Mouse (Mus musculus) intestine, postnatal 0 days (tissue): Measurements from ENCODE around the gene Dmtf1. TPM values are rescaled to one million over a fixed set of nuclear protein-coding genes. Genes with fewer than 3 reads are reported as not detected.

Experiments used
- ATAC-seq: fragments of 200-750 bp; cut with Nextera tagmentation; 2 replicates; pipeline ENCODE4 v1.8.0; 2017; ENCODE audit warnings: mild to moderate bottlenecking, moderate TSS enrichment, moderate library complexity
- H3K27ac ChIP-seq: fragments of 300-500 bp; sonication (generic); 2 replicates; pipeline ENCODE4 v1.5.1; 2014; ENCODE audit warnings: mild to moderate bottlenecking, low read depth, low read length, moderate library complexity
- H3K27me3 ChIP-seq: fragments of 300-500 bp; sonication (generic); replicated peaks from 2 replicates; pipeline ENCODE4 v1.6.1; 2014; ENCODE audit warnings: low read length, mixed read lengths; ENCODE audit not compliant: control insufficient read depth, insufficient read depth
- H3K36me3 ChIP-seq: fragments of 300-500 bp; sonication (generic); 2 replicates; pipeline ENCODE4 v1.6.1; 2014; ENCODE audit warnings: mild to moderate bottlenecking, moderate library complexity; ENCODE audit not compliant: control insufficient read depth, insufficient read depth
- H3K4me1 ChIP-seq: fragments of 300-500 bp; sonication (generic); replicated peaks from 2 replicates; pipeline ENCODE4 v1.6.1; 2014; ENCODE audit warnings: antibody characterized with exemption, low read length, mixed read lengths; ENCODE audit not compliant: control insufficient read depth, insufficient read depth
- H3K4me2 ChIP-seq: fragments of 300-500 bp; sonication (generic); replicated peaks from 2 replicates; pipeline ENCODE4 v1.6.1; 2014; ENCODE audit warnings: low read depth, mild to moderate bottlenecking, moderate library complexity
- H3K4me3 ChIP-seq: fragments of 300-500 bp; sonication (generic); 2 replicates; pipeline ENCODE4 v1.5.1; 2014; ENCODE audit warnings: low read depth, low read length
- H3K9ac ChIP-seq: fragments of 300-500 bp; sonication (generic); 2 replicates; pipeline ENCODE4 v1.6.1; 2014; ENCODE audit warnings: mild to moderate bottlenecking, low read depth, low read length
- H3K9me3 ChIP-seq: fragments of 300-500 bp; sonication (generic); 2 replicates; pipeline ENCODE4 v1.6.1; 2016; ENCODE audit warnings: mixed run types; ENCODE audit not compliant: control insufficient read depth
- CTCF ChIP-seq: sonication (generic); IDR thresholded peaks from 2 replicates; pipeline ENCODE4 v1.5.1; 2016; ENCODE audit warnings: low read depth, mild to moderate bottlenecking, control low read depth, antibody characterized with exemption, moderate library complexity
- WGBS: fragments of 180-500 bp; shearing (Covaris S2); extraction: QIAGEN DNeasy Blood & Tissue Kit; methylation state at CpG from one replicate; pipeline ENCODE4 v1.1.7; 2014; 5-methylcytosine and 5-hydroxymethylcytosine counted together
- polyA plus RNA-seq: library from polyadenylated mRNA; unstranded; fragments of >200 nt; fragmentation: Nextera tagmentation; extraction: Ambion mirVana; gene quantifications from 2 replicates; pipeline ENCODE4 v1.2.1, GENCODE M21; 2015

Dmtf1 gene
- polyA plus RNA-seq, 1 experiment from 2014 or later, result 13.1 TPM

DNA sequence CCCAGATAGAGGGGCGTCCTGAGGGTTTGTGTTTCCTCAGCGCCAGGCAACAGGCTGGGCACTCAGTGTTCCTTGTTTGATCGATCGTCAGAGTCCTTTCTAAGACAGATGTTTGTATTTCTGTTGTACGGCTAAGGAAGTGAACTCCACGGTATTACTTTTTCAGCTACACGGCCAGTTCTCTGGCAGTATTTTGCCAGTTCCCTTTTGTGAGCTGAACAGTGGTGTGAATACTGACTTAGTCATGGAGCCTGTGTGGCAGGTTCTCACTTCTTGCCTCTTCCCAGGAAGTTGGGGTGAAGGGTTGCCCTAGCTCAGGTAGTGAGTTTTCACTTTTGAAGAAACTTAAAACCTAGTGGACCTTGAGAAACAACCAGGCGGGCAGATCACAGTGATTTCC is 57.6 kb downstream of the Dmtf1 start:
- no peaks in the 10 kb centered on the region for H3K36me3 ChIP-seq
- 80% methylated on average over 8 of the region's 8 CpGs for WGBS
- no peak overlapping the region for H3K9ac ChIP-seq
- no peaks in the 10 kb centered on the region for H3K9me3 ChIP-seq
- no peaks in the 10 kb centered on the region for H3K27me3 ChIP-seq
- no peak for ATAC-seq
- no peak overlapping the region for H3K27ac ChIP-seq
- H3K4me3 ChIP-seq, result no peak overlapping the region
- H3K4me1 ChIP-seq, result peaks cover 3% of the 10 kb centered on the region; the same call in 1 of the 2 replicates
- no peak overlapping the region for H3K4me2 ChIP-seq
- no peak for TF ChIP-seq CTCF

DNA sequence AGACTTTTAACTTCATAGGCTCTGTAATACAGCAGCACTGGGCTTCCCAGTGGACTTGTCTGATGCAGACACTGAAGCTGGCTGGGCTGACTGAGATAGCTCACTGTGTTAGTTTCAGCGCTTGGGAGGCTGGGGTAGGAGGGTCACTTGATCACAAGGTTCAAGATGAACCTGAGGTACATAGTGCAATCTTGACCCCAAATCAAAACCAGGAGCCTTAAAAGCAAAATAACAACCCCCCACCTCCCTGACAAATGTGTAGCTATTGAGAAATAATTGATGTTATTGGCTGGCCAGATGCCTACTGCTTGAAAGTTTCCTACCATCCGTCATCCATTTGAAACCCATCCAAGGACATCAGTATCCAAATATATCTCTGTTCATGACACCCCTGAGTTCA is 58.9 kb downstream of the Dmtf1 start:
- Histone ChIP-seq H3K4me3 (no peak overlapping the region), H3K36me3 (no peaks in the 10 kb centered on the region), H3K4me2 (no peak overlapping the region), H3K27me3 (no peaks in the 10 kb centered on the region), H3K9me3 (no peaks in the 10 kb centered on the region), H3K4me1 (no peaks in the 10 kb centered on the region), H3K27ac (no peak overlapping the region), H3K9ac (no peak overlapping the region)
- ATAC-seq, result no peak
- WGBS, result 93% methylated on average over 2 of the region's 2 CpGs
- no peak for TF ChIP-seq CTCF

DNA sequence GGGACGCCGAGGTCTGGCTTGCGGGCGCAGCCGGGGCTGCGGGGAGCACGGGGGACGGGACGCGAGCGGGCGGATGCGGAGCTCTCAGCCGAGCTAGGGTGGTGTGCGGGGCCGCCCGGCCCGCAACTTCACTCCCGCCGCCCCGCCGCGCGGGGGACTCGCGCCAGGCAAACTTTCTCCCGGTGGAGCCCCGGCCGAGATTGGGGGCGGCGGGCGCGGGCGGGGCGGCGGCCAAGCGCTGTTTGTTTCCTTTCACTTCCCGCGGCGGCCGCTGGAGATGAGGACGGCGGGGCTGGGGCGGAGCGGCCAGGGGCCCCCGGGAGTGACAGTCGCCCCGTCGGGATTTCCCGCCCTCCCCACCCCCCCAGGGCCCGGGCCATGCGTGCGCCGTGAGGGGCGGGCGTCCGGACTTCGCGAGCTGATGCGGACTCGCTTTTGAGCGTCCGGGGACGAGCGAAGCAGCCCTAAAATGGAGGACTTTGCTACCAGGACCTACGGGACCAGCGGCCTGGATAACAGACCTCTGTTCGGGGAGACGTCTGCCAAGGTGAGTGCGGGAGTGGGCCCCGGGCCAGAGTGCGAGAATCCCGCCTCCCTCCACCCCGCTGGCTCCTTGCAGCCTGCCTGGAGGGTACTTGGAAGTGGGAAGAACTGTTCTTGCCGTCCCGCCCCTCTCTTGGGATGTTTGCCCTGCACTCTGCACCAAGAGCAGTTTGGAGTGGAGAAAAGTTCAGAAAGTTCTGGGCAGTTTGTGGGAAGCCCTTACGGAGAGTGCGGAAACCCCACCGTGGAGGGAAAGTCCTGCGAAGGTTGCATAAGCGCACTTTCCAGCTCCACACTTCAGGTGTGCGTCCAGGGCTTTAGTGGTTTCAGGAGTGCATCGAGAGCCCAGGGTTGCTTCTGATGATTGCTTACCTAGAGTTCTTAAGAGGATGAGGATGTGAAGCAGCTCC is 60.5 kb downstream of the Dmtf1 start:
- under 1% methylated on average over 62 of the region's 83 CpGs for WGBS
- TF ChIP-seq CTCF, result no peak
- H3K36me3 ChIP-seq, result no peaks in the 10 kb centered on the region
- H3K9ac ChIP-seq, result peak overlapping the region; percentile 99
- no peaks in the 10 kb centered on the region for H3K4me1 ChIP-seq
- H3K4me2 ChIP-seq, result peak overlapping the region; percentile 82
- no peaks in the 10 kb centered on the region for H3K9me3 ChIP-seq
- peak overlapping the region; percentile 98 for H3K27ac ChIP-seq
- peak overlapping the region; percentile 99 for H3K4me3 ChIP-seq
- peak; percentile 87 for ATAC-seq
- no peaks in the 10 kb centered on the region for H3K27me3 ChIP-seq

- Histone ChIP-seq H3K4me3 (peak within 1 kb of the TSS; percentile 99), H3K27me3 (no peaks in the 10 kb centered on the region), H3K9ac (peak within 1 kb of the TSS; percentile 99), H3K4me2 (peak within 1 kb of the TSS; percentile 82), H3K27ac (peak within 1 kb of the TSS; percentile 98), H3K36me3 (no peaks in the 10 kb centered on the region), H3K9me3 (no peaks in the 10 kb centered on the region), H3K4me1 (no peaks in the 10 kb centered on the region)
- peak; percentile 92 for ATAC-seq
- peak; percentile 19; the same call in 1 of the 2 replicates for TF ChIP-seq CTCF
- WGBS, result under 1% methylated on average over 59 of the region's 59 CpGs
Observed at GRCm38 (mm10) chr5:9100207-9100848, 61.2 kb downstream of the Dmtf1 start, which contains the start of gene Tmem243. Gene Tmem243, plus strand, starts transcription at chr5:9100668.

- H3K4me1 ChIP-seq, result no peaks in the 10 kb centered on the region
- no peak overlapping the region for H3K9ac ChIP-seq
- 77% methylated on average over 4 of the region's 4 CpGs for WGBS
- H3K27me3 ChIP-seq, result no peaks in the 10 kb centered on the region
- no peak overlapping the region for H3K4me3 ChIP-seq
- no peaks in the 10 kb centered on the region for H3K9me3 ChIP-seq
- ATAC-seq, result no peak
- no peak overlapping the region for H3K4me2 ChIP-seq
- no peak overlapping the region for H3K27ac ChIP-seq
- TF ChIP-seq CTCF, result no peak
- H3K36me3 ChIP-seq, result no peaks in the 10 kb centered on the region
Observed at GRCm38 (mm10) chr5:9093490-9093889, 68.1 kb downstream of the Dmtf1 start.

DNA sequence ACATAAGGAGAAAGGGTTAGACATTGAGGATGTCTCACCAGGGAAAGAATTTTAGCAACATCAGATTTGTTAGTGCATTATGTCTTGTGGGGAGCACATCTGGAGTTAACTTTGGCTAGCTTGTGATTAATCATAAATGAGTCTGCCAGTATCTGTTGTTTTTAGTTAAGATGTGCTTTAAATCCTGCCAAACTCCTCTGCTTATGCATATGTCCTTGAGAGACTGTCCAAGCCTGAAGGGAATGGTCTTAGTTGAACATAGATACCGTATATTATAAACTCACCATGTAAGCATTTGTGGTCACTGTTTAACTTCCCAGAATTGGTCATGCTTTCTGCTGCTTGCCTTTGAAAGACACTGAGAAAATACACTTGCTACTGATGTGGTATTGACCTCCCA is 68.9 kb downstream of the Dmtf1 start:
- Histone ChIP-seq H3K4me1 (no peaks in the 10 kb centered on the region), H3K9me3 (no peaks in the 10 kb centered on the region), H3K27me3 (no peaks in the 10 kb centered on the region), H3K4me3 (no peak overlapping the region), H3K4me2 (no peak overlapping the region), H3K27ac (no peak overlapping the region), H3K9ac (no peak overlapping the region), H3K36me3 (no peaks in the 10 kb centered on the region)
- 56% methylated on average over 1 of the region's 1 CpGs for WGBS
- ATAC-seq, result no peak
- TF ChIP-seq CTCF, result no peak
